Mouse (Mus musculus): ENCODE measurements around the gene Srgap3. TPM values are rescaled to one million over a fixed set of nuclear protein-coding genes. Genes with fewer than 3 reads are reported as not detected.

Srgap3 gene
- polyA plus RNA-seq, 1 experiment from 2014 or later, result 0.50 TPM

- no peak for TF ChIP-seq CTCF (IDR thresholded peaks at IDR 0.05; ENCODE audit: low read depth)
- no peaks in the 10 kb centered on the region for H3K9me3 ChIP-seq (ENCODE audit: control insufficient read depth)
- no peaks in the 10 kb centered on the region for H3K27me3 ChIP-seq (replicated peaks; ENCODE audit: control insufficient read depth, insufficient read depth, low read length)
- no peak overlapping the region for H3K27ac ChIP-seq (ENCODE audit: low read depth, low read length)
- no peak overlapping the region for H3K9ac ChIP-seq (ENCODE audit: low read depth, low read length)
- H3K4me3 ChIP-seq (ENCODE audit: low read depth, low read length), result no peak overlapping the region
- no peak overlapping the region for H3K4me2 ChIP-seq (replicated peaks; ENCODE audit: low read depth)
- ATAC-seq, result no peak
- WGBS, result 79% methylated on average over 9 of the region's 9 CpGs
- H3K4me1 ChIP-seq (replicated peaks; ENCODE audit: control insufficient read depth, insufficient read depth, low read length), result no peaks in the 10 kb centered on the region; the same call in 1 of the 2 replicates
- H3K36me3 ChIP-seq (ENCODE audit: control insufficient read depth, insufficient read depth), result no peaks in the 10 kb centered on the region
Measured at GRCm38 (mm10) chr6:112943596-112944245, 3.3 kb downstream of the Srgap3 start.

- H3K4me3 ChIP-seq (ENCODE audit: low read depth, low read length), result no peak overlapping the region
- no peak for ATAC-seq
- no peak for TF ChIP-seq CTCF (IDR thresholded peaks at IDR 0.05; ENCODE audit: low read depth)
- H3K36me3 ChIP-seq (ENCODE audit: control insufficient read depth, insufficient read depth), result no peaks in the 10 kb centered on the region
- H3K4me1 ChIP-seq (replicated peaks; ENCODE audit: control insufficient read depth, insufficient read depth, low read length), result no peaks in the 10 kb centered on the region
- no peaks in the 10 kb centered on the region for H3K9me3 ChIP-seq (ENCODE audit: control insufficient read depth)
- H3K27me3 ChIP-seq (replicated peaks; ENCODE audit: control insufficient read depth, insufficient read depth, low read length), result no peaks in the 10 kb centered on the region
- 89% methylated on average over 9 of the region's 9 CpGs for WGBS
- no peak overlapping the region for H3K4me2 ChIP-seq (replicated peaks; ENCODE audit: low read depth)
- H3K9ac ChIP-seq (ENCODE audit: low read depth, low read length), result no peak overlapping the region
- no peak overlapping the region for H3K27ac ChIP-seq (ENCODE audit: low read depth, low read length)
Measured at GRCm38 (mm10) chr6:112939281-112939680, 7.8 kb downstream of the Srgap3 start.

GRCm38 (mm10) chr6:112937791-112938190 lies 9.3 kb downstream of the Srgap3 start:
- TF ChIP-seq CTCF (IDR thresholded peaks at IDR 0.05; ENCODE audit: low read depth), result no peak

GRCm38 (mm10) chr6:112934501-112934900 lies 12.6 kb downstream of the Srgap3 start:
- whole genome bisulfite sequencing, result 87% methylated on average over 1 of the region's 1 CpGs
- Histone ChIP-seq H3K27ac (ENCODE audit: low read depth, low read length) (no peak overlapping the region), H3K4me3 (ENCODE audit: low read depth, low read length) (no peak overlapping the region)

More at GRCm38 (mm10) chr6:112937791-112938190, 9.3 kb downstream of the Srgap3 start:
- Histone ChIP-seq H3K4me3 (ENCODE audit: low read depth, low read length) (no peak overlapping the region), H3K9ac (ENCODE audit: low read depth, low read length) (no peak overlapping the region), H3K27ac (ENCODE audit: low read depth, low read length) (no peak overlapping the region), H3K36me3 (ENCODE audit: control insufficient read depth, insufficient read depth) (no peaks in the 10 kb centered on the region), H3K4me2 (replicated peaks; ENCODE audit: low read depth) (no peak overlapping the region), H3K4me1 (replicated peaks; ENCODE audit: control insufficient read depth, insufficient read depth, low read length) (no peaks in the 10 kb centered on the region), H3K9me3 (ENCODE audit: control insufficient read depth) (no peaks in the 10 kb centered on the region), H3K27me3 (replicated peaks; ENCODE audit: control insufficient read depth, insufficient read depth, low read length) (no peaks in the 10 kb centered on the region)
- ATAC-seq, result no peak
- 95% methylated on average over 2 of the region's 2 CpGs for WGBS

GRCm38 (mm10) chr6:112932611-112933010 lies 14.5 kb downstream of the Srgap3 start:
- TF ChIP-seq CTCF (IDR thresholded peaks at IDR 0.05; ENCODE audit: low read depth), result no peak
- no peak for ATAC-seq
- WGBS, result 68% methylated on average over 8 of the region's 8 CpGs

More at GRCm38 (mm10) chr6:112934501-112934900, 12.6 kb downstream of the Srgap3 start:
- H3K9ac ChIP-seq (ENCODE audit: low read depth, low read length), result no peak overlapping the region
- TF ChIP-seq CTCF (IDR thresholded peaks at IDR 0.05; ENCODE audit: low read depth), result no peak
- no peak overlapping the region for H3K4me2 ChIP-seq (replicated peaks; ENCODE audit: low read depth)
- no peaks in the 10 kb centered on the region for H3K9me3 ChIP-seq (ENCODE audit: control insufficient read depth)
- H3K4me1 ChIP-seq (replicated peaks; ENCODE audit: control insufficient read depth, insufficient read depth, low read length), result no peaks in the 10 kb centered on the region
- ATAC-seq, result no peak
- H3K36me3 ChIP-seq (ENCODE audit: control insufficient read depth, insufficient read depth), result no peaks in the 10 kb centered on the region
- no peaks in the 10 kb centered on the region for H3K27me3 ChIP-seq (replicated peaks; ENCODE audit: control insufficient read depth, insufficient read depth, low read length)

GRCm38 (mm10) chr6:112930011-112930451 lies 17.0 kb downstream of the Srgap3 start:
- no peak for TF ChIP-seq CTCF (IDR thresholded peaks at IDR 0.05; ENCODE audit: low read depth)
- H3K9me3 ChIP-seq (ENCODE audit: control insufficient read depth), result no peaks in the 10 kb centered on the region
- H3K27ac ChIP-seq (ENCODE audit: low read depth, low read length), result no peak overlapping the region
- ATAC-seq, result no peak
- H3K4me3 ChIP-seq (ENCODE audit: low read depth, low read length), result no peak overlapping the region
- H3K4me2 ChIP-seq (replicated peaks; ENCODE audit: low read depth), result no peak overlapping the region
- H3K27me3 ChIP-seq (replicated peaks; ENCODE audit: control insufficient read depth, insufficient read depth, low read length), result no peaks in the 10 kb centered on the region
- no peak overlapping the region for H3K9ac ChIP-seq (ENCODE audit: low read depth, low read length)
- no peaks in the 10 kb centered on the region for H3K36me3 ChIP-seq (ENCODE audit: control insufficient read depth, insufficient read depth)
- WGBS, result 57% methylated on average over 5 of the region's 5 CpGs
- no peaks in the 10 kb centered on the region for H3K4me1 ChIP-seq (replicated peaks; ENCODE audit: control insufficient read depth, insufficient read depth, low read length)

More at GRCm38 (mm10) chr6:112932611-112933010, 14.5 kb downstream of the Srgap3 start:
- no peaks in the 10 kb centered on the region for H3K36me3 ChIP-seq (ENCODE audit: control insufficient read depth, insufficient read depth)
- no peaks in the 10 kb centered on the region for H3K4me1 ChIP-seq (replicated peaks; ENCODE audit: control insufficient read depth, insufficient read depth, low read length)
- H3K4me3 ChIP-seq (ENCODE audit: low read depth, low read length), result no peak overlapping the region
- H3K27me3 ChIP-seq (replicated peaks; ENCODE audit: control insufficient read depth, insufficient read depth, low read length), result no peaks in the 10 kb centered on the region
- no peak overlapping the region for H3K4me2 ChIP-seq (replicated peaks; ENCODE audit: low read depth)
- no peak overlapping the region for H3K27ac ChIP-seq (ENCODE audit: low read depth, low read length)
- H3K9me3 ChIP-seq (ENCODE audit: control insufficient read depth), result no peaks in the 10 kb centered on the region
- no peak overlapping the region for H3K9ac ChIP-seq (ENCODE audit: low read depth, low read length)

Data from intestine, postnatal 0 days (tissue).